Mouse (Mus musculus) heart, postnatal 0 days (tissue): ENCODE results near the gene Gm10277.

Experiments used
- CTCF ChIP-seq: IDR thresholded peaks from 2 replicates; pipeline ENCODE4 v1.5.1; 2016; ENCODE audit warnings: antibody characterized with exemption, control low read depth, low read depth
- EP300 ChIP-seq: IDR thresholded peaks from 2 replicates; pipeline ENCODE4 v1.6.1; 2016; ENCODE audit warnings: antibody characterized with exemption, low read depth

DNA sequence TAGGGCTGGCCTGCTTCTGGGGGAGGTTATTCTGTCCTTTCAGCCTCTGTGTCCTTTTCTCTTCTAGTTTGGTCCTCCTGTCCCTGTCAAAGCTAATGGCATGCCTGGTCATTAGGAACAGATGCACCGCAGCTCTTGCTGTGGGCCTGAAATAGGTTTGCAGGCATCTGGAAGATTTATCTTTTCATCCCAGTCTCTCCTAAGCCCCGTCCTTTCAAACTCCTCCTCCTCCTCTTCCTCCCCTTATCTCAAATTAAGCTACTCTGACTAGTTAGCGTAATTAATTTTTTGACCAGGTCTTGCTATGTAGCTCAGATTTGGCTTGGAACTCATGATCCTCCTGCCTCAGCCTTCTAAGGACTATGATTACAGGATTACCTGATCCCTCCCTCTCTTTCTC lies 34.1 kb downstream of the Gm10277 start:
- TF ChIP-seq CTCF (no peak), EP300 (no peak)
